Mouse (Mus musculus) small intestine, adult 2 months (tissue): ENCODE measurements at regions not wholly inside any gene's neighbourhood (a gene's known extent, or its start where the extent isn't known, plus 50 kb on each side); places are given as distances from the start of the nearest gene placed in this dataset.
"Not testable (repeated sequence)": the region's sequence is repeated elsewhere in the genome, so short reads cannot be mapped to it uniquely, and the experiment has no call there.

Source experiments
- H3K27ac ChIP-seq: fragments of 200-500 bp; 2 replicates; pipeline ENCODE4 v1.5.1; 2012; ENCODE audit warnings: low read depth, low read length, control low read depth, inconsistent platforms; ENCODE audit not compliant: insufficient read depth
- H3K27me3 ChIP-seq: fragments of 200-500 bp; 2 replicates; pipeline ENCODE4 v1.6.1; 2012; ENCODE audit warnings: mild to moderate bottlenecking, moderate library complexity, low read length, inconsistent platforms; ENCODE audit not compliant: control insufficient read depth, insufficient read depth
- H3K36me3 ChIP-seq: fragments of 200-500 bp; 2 replicates; pipeline ENCODE4 v1.6.1; 2012; ENCODE audit warnings: mild to moderate bottlenecking, low read length, control low read depth, inconsistent platforms; ENCODE audit not compliant: control insufficient read depth, insufficient read depth
- H3K4me1 ChIP-seq: fragments of 200-500 bp; 2 replicates; pipeline ENCODE4 v1.6.1; 2012; ENCODE audit warnings: low read length, inconsistent platforms, mixed read lengths; ENCODE audit not compliant: control insufficient read depth, insufficient read depth, insufficient read length
- H3K4me3 ChIP-seq: fragments of 200-500 bp; 2 replicates; pipeline ENCODE4 v1.5.1; 2012; ENCODE audit warnings: low read depth, mild to moderate bottlenecking, control low read depth, inconsistent platforms, low read length, moderate library complexity
- CTCF ChIP-seq: fragments of 200-500 bp; IDR thresholded peaks from 2 replicates; pipeline ENCODE4 v1.5.1; 2012; ENCODE audit warnings: low read depth, mild to moderate bottlenecking, control low read depth, inconsistent platforms, low read length, moderate library complexity, mixed read lengths; ENCODE audit not compliant: insufficient replicate concordance, insufficient read length; ENCODE audit errors: extremely low read depth
- POLR2A ChIP-seq: fragments of 200-500 bp; IDR thresholded peaks from 2 replicates; pipeline ENCODE4 v1.6.1; 2012; ENCODE audit warnings: low read depth, mild to moderate bottlenecking, control low read depth, inconsistent platforms, low read length, moderate library complexity
- WGBS: fragments of 180-500 bp; shearing (Covaris S2); methylation state at CpG from one replicate; pipeline ENCODE4 v1.1.7; 2018; 5-methylcytosine and 5-hydroxymethylcytosine counted together

DNA sequence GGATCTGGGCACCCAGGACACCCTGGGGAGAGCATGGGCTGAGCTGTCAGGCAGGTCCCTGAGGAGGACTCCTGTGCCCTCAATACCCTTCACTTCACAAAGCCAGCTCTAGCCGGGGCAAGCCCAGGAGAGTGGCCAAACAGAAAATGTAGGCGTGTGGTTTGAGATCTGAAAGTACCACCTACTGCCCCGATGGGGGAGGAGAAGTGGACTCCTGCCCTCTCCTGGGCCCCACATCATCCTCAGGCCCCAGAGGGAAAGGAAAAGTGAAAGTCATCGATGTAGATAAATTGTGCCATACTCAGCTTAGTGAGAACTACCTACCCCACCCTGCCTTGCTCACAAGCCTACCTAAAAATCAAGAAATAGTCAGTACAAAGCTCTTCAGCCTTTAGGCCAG is 69.7 kb downstream of the Vcpkmt start:
- Histone ChIP-seq H3K27me3 (no peaks in the 10 kb centered on the region), H3K27ac (peak overlapping the region; percentile 95), H3K4me3 (no peak overlapping the region), H3K4me1 (peaks cover 54% of the 10 kb centered on the region; the same call in 1 of the 2 replicates), H3K36me3 (no peaks in the 10 kb centered on the region)
- 5% methylated on average over 4 of the region's 4 CpGs for WGBS
- TF ChIP-seq CTCF, result no peak
- no peak for TF ChIP-seq POLR2A

DNA sequence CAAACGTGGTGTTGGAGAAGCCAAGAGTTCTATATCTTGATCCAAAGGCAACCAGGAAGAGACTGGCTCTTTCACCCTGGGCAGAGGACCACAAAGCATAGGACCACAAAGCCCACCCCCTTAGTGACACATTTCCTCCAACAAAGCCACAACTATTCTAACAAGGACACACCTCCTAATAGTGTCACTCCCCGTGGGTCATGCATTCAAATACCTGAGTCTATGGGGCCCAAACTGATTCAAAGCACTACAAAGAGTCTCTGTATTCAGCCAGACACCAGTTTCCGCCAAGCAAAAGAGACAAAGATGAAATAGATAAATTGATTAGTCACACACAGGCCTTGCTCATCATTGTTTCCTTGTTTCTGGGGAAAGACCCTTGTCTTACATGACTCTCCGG is 72.1 kb downstream of the Vcpkmt start:
- H3K4me1 ChIP-seq, result peaks cover 36% of the 10 kb centered on the region; the same call in 1 of the 2 replicates
- no peaks in the 10 kb centered on the region for H3K27me3 ChIP-seq
- no peak overlapping the region for H3K4me3 ChIP-seq
- H3K27ac ChIP-seq, result peak overlapping the region; percentile 89
- no peaks in the 10 kb centered on the region for H3K36me3 ChIP-seq
- WGBS, result 70% methylated on average over 4 of the region's 4 CpGs
- TF ChIP-seq CTCF (no peak), POLR2A (no peak)

DNA sequence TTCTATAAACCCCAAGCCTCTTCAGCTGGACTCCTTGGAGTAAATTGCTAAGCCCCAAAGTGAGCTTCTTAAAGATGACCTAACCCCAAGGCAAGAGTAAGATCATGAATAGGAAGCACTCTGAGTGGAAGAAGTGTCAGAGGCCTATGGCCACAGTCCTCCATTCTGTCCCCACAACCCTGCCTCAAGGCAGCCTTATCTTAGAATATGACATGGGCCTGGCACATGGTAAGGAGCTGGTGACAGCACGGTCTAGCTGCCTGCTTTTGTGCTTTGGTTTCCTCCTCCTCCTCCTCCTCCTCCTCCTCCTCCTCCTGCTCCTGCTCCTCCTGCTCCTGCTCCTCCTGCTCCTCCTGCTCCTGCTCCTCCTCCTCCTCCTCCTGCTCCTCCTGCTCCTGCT is 73.6 kb downstream of the Vcpkmt start:
- 19% methylated on average over 1 of the region's 1 CpGs for WGBS

DNA sequence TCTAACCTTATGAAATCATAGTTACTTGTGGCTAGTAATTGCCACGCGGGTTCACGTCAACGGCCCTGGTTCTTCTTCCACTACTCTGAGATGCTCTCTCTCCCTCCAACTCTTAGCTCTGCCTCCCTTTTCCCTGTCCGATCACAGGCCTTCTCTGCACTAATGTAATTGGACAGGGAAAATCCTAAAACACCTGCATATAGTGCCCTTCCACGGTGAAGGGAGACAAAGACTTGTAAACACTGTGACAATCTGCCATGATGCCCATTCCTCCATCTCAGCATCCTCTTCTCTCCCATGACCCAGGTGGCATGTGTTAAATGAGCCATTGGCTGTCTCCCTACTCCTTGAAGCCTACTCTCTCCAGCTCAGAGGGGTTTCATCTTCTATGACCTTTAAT is 74.9 kb downstream of the Vcpkmt start:
- Histone ChIP-seq H3K36me3 (no peaks in the 10 kb centered on the region), H3K27ac (no peak overlapping the region), H3K4me3 (no peak overlapping the region), H3K27me3 (no peaks in the 10 kb centered on the region), H3K4me1 (peaks cover 19% of the 10 kb centered on the region; the same call in 1 of the 2 replicates)
- 90% methylated on average over 6 of the region's 6 CpGs for WGBS
- TF ChIP-seq CTCF (no peak), POLR2A (no peak)

More for the DNA sequence above, 73.6 kb downstream of the Vcpkmt start:
- not testable (repeated sequence) for H3K36me3 ChIP-seq, H3K27me3 ChIP-seq, H3K4me3 ChIP-seq
- Histone ChIP-seq H3K4me1 (peaks cover 22% of the 10 kb centered on the region; the same call in 1 of the 2 replicates), H3K27ac (peak overlapping the region; percentile 39)

DNA sequence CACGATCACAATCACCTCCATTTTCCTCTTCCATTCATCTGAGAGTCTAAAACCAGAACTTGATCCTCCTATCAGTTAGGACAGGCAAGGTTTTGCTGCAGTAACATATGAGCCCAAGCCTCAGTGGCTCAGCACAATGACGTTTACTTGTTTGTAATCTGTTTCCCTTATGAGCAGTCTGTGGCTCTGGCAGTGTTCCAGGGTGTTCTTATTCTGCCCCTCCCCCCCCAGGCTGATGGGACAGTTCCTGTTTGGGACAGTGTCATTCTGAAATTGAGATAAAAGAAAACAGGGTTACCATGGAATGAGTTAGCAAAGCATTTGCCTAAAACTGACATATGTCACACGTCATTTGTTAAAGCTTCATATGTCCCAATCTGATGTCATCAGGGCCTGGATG is 75.5 kb downstream of the Vcpkmt start:
- H3K27me3 ChIP-seq, result no peaks in the 10 kb centered on the region
- 62% methylated on average over 3 of the region's 3 CpGs for WGBS
- no peaks in the 10 kb centered on the region for H3K36me3 ChIP-seq
- H3K4me3 ChIP-seq, result no peak overlapping the region
- H3K27ac ChIP-seq, result no peak overlapping the region
- TF ChIP-seq CTCF (no peak), POLR2A (no peak)
- peaks cover 19% of the 10 kb centered on the region; the same call in 1 of the 2 replicates for H3K4me1 ChIP-seq

DNA sequence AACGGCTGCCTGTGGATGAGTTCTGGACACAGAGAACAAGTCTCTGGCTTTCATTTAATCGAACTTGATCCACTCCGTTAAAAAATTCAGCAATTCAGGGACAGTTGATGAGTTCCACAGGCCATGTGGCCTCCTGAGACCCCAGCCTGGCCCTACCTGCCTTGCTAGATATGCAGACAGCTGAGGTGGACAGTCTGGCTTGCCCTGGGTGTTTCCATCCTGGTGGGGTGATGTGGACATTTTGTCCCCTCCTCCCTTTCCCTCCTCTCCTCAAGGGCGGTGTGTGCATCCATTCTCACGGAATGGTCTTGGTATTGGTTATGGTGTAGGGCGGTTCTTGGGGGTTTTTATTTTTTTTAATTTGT is 80.1 kb downstream of the Vcpkmt start:
- Histone ChIP-seq H3K27ac (peak overlapping the region; percentile 83), H3K4me1 (peaks cover 24% of the 10 kb centered on the region), H3K27me3 (no peaks in the 10 kb centered on the region), H3K36me3 (no peaks in the 10 kb centered on the region), H3K4me3 (peak overlapping the region; percentile 23)
- WGBS, result 60% methylated on average over 6 of the region's 6 CpGs
- TF ChIP-seq POLR2A (no peak), CTCF (no peak)

DNA sequence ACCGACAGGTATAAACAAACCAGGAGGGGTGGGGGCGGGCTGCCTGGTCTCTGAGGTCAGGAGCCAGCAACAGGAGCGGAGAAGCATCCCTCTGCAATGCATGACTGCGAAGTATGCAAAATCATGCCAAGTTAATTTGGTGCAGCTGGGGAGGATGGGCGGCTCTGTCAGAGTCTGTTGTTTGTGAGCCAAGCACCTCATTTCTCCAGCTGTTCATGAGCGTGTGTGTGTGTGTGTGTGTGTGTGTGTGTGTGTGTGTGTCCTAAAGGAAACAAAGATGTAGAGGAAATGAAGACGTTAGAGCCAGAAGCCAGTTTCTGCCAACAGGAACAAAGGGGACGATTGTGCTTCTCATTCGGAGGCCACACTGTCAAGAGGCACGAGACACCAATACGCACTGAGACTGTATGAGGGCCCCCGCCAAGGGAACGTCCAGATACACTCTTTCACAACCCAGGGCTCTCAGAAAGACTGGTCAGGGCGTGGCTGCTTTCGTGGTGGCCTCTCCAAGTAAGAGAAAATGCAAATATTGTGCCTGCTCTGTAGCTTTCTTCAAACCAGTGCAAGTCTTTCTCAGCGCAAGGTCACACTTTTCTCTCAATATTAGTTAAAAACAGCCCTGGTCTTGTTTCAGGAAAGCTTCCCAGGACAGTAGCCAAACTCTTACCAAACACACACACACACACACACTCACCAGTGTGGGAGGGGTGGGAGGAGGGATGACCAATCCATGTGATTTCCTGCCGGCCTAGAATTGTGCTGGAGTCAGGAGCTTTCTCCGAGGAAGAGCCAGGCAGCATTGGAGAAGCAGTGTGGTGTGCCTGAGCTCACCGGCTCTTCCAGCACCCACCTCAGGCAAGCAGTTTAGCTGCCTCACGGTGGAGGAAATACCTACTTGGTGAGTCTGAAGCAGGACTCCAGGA is 80.8 kb downstream of the Vcpkmt start:
- Histone ChIP-seq H3K36me3 (no peaks in the 10 kb centered on the region), H3K27me3 (no peaks in the 10 kb centered on the region), H3K27ac (peak overlapping the region; percentile 83), H3K4me3 (peak overlapping the region; percentile 23), H3K4me1 (peaks cover 24% of the 10 kb centered on the region)
- TF ChIP-seq POLR2A (peak; percentile 46; the same call in 1 of the 2 replicates), CTCF (no peak)
- 10% methylated on average over 20 of the region's 20 CpGs for WGBS
